Mouse (Mus musculus) pancreas, adult 10 weeks (tissue): ENCODE measurements around the gene Tada3. TPM values are rescaled to one million over a fixed set of nuclear protein-coding genes. Genes with fewer than 3 reads are reported as not detected.

Experiments
- polyA plus RNA-seq: library from polyadenylated mRNA; stranded (reverse); fragments of 350-450 nt; fragmentation: Illumina TruSeq; extraction: RNeasy Lipid Tissue Mini Kit (QIAGEN cat#74804); gene quantifications from one replicate; pipeline ENCODE4 v1.2.3, GENCODE M21; 2015; ENCODE audit warnings: low read depth, low replicate concordance; ENCODE audit not compliant: insufficient read depth

The Tada3 gene
- 10.0 TPM for polyA plus RNA-seq

DNA sequence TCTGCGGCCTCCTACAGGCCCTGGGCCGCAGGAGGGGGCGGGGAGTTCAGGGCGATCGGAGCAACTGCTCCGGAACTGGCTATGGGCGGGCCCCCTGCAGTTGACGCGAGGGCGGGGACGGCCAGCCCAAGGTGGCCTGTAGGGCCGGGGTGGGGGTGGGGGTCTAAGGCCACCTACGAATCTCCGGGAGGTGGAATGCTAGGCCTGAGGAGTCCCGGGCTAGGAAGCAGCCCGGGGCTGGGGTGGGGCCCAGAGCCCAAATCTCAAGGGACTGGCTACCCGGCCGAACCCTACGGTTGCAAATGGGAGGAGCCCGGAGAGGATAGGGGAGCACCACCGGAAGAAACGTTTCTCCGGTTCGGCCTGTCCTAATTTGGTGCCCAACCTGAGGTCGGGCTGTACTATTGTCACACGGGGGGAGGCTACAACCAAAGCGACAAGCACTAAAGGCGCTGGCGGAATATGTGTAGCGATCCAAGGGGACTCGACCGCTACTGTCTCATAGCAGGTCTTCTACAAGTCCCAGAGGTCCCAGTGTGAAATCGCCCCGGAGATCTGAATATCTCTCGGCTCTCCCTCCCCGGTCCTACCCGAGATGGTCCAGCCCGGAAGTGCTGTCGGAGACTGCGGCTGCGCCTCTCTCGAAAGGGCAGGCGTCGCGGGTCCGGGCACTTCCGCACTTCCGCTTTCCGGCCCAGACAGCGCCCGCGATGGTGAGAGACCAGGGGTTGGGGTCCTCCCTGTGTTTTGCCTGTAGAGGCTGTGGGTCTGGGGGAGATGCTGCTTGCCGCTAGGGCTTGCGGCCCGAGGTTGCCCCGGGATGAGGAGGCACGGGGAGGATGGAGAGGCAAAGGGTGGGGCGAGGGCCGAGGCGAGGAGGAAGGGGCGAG, at the start of gene Tada3, which contains the start of gene Arpc4:
TSS of gene Tada3 (minus strand) at position 388 of the 890 bp plus-strand sequence.
TSS of gene Arpc4 (plus strand) at position 620 of the 890 bp plus-strand sequence.

DNA sequence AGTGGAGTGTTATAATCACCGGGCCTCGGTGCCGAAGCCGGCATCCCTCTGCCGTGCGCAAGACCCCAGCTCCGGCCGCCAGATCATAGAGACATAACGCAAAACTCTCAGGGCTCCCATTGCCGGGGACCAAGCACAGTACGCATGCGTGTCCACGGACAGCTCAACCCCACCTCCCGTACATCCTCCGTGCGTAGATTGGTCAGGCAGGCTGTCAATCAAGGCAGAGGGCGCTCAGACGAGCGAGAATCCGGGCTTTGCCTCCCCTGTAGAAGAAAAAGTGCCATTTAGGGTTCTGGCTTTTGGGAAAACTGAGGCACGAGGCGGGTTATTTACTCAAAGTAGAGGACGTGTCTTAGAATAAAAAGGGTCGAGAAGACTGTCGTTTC, 41.5 kb upstream of the Tada3 start, which contains the start of gene Rpusd3:
TSS of gene Rpusd3 (minus strand) at position 142 of the 389 bp plus-strand sequence.

DNA sequence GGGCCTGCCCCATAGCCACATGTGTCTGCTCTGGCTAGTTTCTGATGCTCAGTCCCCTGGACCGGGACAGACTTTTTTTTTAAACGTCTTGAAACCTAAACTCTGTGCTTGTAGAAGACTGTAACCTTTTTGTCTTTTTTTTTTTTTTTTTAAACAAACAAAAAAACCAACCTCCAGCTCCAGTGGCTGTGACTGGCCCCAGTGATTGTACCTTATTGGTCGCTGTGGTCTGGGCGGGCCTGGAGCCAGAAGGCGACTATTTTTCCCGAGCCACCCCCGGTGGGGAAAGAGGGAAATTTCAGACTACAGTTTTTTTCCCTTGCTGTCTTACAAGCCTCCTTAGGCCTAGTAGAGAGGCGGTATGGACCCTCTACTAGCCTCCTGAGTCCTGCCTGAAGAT, 11.3 kb upstream of the Tada3 start, which contains the start of gene Ttll3:
TSS of gene Ttll3 (plus strand) at position 301 of the 400 bp plus-strand sequence.

DNA sequence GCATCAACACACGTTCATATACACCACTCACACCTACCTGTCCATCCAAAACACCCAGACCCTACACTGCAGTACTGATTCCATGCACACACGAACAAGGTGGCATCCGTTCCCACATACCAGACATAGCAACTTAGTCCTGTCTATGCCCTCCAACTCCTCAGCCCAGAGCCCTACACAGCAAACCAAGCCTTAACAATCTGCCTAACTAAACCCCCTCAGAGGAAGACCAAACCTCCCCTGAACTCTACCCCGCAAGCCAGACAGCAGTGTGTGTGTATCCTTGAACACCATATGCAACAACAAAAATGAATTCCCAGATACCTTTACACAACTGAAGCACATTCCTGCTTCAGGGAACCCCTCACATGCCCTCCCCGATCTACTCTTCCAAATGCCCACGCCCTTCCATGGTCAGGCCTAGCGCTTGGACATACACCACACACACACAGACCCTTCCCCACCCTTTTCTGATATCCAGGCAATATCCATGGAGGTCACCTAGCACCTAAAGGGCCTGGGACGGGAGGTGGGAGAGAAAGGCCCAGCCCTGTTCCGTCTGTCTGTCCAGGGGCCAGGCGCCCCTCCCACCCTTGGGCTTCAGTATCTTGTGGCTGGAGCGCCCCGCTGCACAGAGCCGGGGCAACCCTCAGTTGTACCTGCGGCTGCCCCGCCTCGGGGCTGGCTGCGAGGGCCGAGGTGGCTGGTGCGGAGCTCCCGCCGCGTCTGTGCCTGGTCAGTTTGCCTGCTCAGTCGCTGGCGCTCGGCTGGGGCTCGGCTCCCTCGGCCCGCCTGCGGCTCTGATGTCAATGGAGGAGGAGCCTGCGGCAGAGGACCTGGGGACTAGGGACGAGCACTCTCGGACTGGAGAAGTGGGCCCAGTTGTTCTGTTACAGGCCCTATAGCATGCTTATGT, 34.2 kb downstream of the Tada3 start, which contains the start of gene Camk1:
TSS of gene Camk1 (minus strand) at position 808 of the 916 bp plus-strand sequence.

DNA sequence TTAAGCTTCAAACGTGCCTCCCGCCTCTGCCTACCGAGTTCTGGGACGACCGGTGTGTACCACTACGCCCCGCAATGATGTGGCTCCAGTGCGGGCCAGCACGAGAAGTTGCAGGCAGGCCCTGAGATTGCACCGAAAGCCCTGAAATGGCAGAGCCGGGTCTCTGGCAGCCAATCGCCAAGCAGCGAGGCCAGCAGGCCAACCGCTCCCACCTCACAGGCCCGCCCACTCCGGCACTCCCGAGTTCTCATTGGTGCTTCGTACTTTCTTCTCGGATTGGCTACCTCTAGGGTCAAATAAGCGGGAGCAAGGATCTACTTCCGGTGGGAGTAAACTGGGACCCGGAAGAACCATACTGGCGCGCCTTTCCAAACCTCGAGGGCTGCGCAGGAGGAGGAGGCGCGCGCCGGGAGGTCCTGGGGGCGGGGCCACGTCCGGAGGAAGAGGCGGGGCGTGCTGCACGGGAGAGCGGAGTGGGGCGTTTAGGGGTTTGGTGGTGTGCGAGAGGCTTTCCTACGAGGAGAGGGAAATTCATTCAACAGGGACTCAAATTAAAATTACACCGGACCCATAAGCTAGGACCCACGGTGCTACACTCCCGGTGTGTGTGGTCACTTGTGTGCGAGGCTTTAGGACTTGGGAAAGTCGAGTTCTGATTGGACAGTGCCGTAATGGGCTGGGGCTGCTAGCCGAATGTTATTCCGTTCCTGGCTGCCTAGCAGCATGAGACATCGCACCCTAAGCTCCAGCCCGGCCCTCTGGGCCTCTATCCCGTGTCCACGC, 51.0 kb downstream of the Tada3 start, which contains the start of gene Ogg1:
TSS of gene Ogg1 (plus strand) at position 440 of the 783 bp plus-strand sequence.

Other genes starting within 250 kb of the Tada3 start
- 1.8 TPM for gene Lhfpl4, start 182.5 kb downstream of the Tada3 start, polyA plus RNA-seq
- 7.8 TPM for gene Mtmr14, start 140.0 kb downstream of the Tada3 start, polyA plus RNA-seq
- not detected for gene Cpne9, start 95.6 kb downstream of the Tada3 start, polyA plus RNA-seq
- 8.0 TPM for gene Brpf1, start 70.7 kb downstream of the Tada3 start, polyA plus RNA-seq
- 4.5 TPM for gene Ogg1, start 50.9 kb downstream of the Tada3 start, polyA plus RNA-seq
- gene Camk1, start 33.9 kb downstream of the Tada3 start, polyA plus RNA-seq: 21.6 TPM
- gene Arpc4, start 232 bp upstream of the Tada3 start, polyA plus RNA-seq: 20.2 TPM
- gene Ttll3, start 11.4 kb upstream of the Tada3 start, polyA plus RNA-seq: 3.8 TPM
- gene Rpusd3, start 41.5 kb upstream of the Tada3 start, polyA plus RNA-seq: 7.7 TPM
- 19.3 TPM for gene Cidec, start 57.9 kb upstream of the Tada3 start, polyA plus RNA-seq
- 16.6 TPM for gene Jagn1, start 64.7 kb upstream of the Tada3 start, polyA plus RNA-seq
- 5.2 TPM for gene Il17re, start 80.6 kb upstream of the Tada3 start, polyA plus RNA-seq
- 7.5 TPM for gene Il17rc, start 93.5 kb upstream of the Tada3 start, polyA plus RNA-seq
- 5.7 TPM for gene Creld1, start 105.4 kb upstream of the Tada3 start, polyA plus RNA-seq
- not detected for gene Prrt3, start 124.0 kb upstream of the Tada3 start, polyA plus RNA-seq
- 14.9 TPM for gene Emc3, start 153.8 kb upstream of the Tada3 start, polyA plus RNA-seq
- gene Fancd2, start 153.8 kb upstream of the Tada3 start, polyA plus RNA-seq: not detected
- gene Fancd2os, start 222.8 kb upstream of the Tada3 start, polyA plus RNA-seq: not detected
- 29.6 TPM for gene Brk1, start 226.9 kb upstream of the Tada3 start, polyA plus RNA-seq
- gene Vhl, start 246.1 kb upstream of the Tada3 start, polyA plus RNA-seq: 8.1 TPM